In the genomic region with DNA sequence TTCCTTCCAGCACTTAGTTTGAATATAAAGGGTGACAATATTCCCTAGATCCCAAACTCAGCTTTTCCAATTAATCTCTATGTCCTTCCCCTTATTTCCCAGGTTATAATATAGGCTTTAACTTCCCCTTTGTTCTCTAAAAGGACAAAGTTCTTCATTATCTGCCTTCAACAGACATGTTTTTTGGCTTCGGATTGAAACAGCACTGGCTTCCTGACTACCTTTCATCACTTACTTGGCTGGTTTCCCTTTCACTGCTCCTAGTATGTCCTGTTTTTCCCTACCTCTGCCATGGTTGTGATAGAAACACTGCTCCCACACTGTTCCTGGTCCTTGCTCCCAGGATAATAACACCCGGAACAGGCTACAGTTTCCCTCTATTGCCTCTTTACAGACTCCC, we compare ENCODE assay signal across 16 mouse cellular contexts.
"Had no signal": no experiment of that assay in that cellular context is flagged by ENCODE, and none has a peak within 500 bp of the region (broad histone marks: within the 10 kb centered on the region; RNA-seq: fewer than 3 reads in every experiment).

No protein-coding gene starts in this region.

- H3K4me2 ChIP-seq: liver, embryonic 11.5 days; liver, embryonic 15.5 days; neural tube, embryonic 15.5 days had no signal

- H3K4me1 ChIP-seq: limb, embryonic 10.5 days; liver, embryonic 15.5 days; midbrain, embryonic 10.5 days; neural tube, embryonic 15.5 days had no signal

- H3K9ac ChIP-seq: liver, embryonic 15.5 days; neural tube, embryonic 15.5 days had no signal

- H3K27ac ChIP-seq: kidney, postnatal 0 days; layer of hippocampus, adult 2 months; limb, embryonic 10.5 days; liver, embryonic 15.5 days; midbrain, embryonic 10.5 days; neural tube, embryonic 15.5 days had no signal

- H3K36me3 ChIP-seq: limb, embryonic 10.5 days; liver, embryonic 15.5 days; midbrain, embryonic 10.5 days; neural tube, embryonic 15.5 days had no signal

- ATAC-seq: lung, postnatal 0 days had no signal

- DNase-seq: kidney, postnatal 4 days; lung, adult 2 months; lung, postnatal 36 days; midbrain, embryonic 14.5 days; right cerebral cortex, adult 18-20 months; right cerebral cortex, postnatal 25 days; thymus, postnatal 36 days had no signal

- H3K27me3 ChIP-seq: liver, embryonic 15.5 days; neural tube, embryonic 15.5 days had no signal

- H3K9me3 ChIP-seq: limb, embryonic 10.5 days; liver, embryonic 15.5 days; midbrain, embryonic 10.5 days; neural tube, embryonic 15.5 days had no signal

- H3K4me3 ChIP-seq: layer of hippocampus, adult 2 months; limb, embryonic 10.5 days; liver, embryonic 15.5 days; midbrain, embryonic 10.5 days; myocyte; neural tube, embryonic 15.5 days had no signal
